Mouse (Mus musculus) small intestine, adult 2 months (tissue): Measurements from ENCODE around the gene Itsn2.

Source experiments
- CTCF ChIP-seq: fragments of 200-500 bp; IDR thresholded peaks from 2 replicates; pipeline ENCODE4 v1.5.1; 2012; ENCODE audit warnings: low read depth, mild to moderate bottlenecking, control low read depth, inconsistent platforms, low read length, moderate library complexity, mixed read lengths; ENCODE audit not compliant: insufficient replicate concordance, insufficient read length; ENCODE audit errors: extremely low read depth
- POLR2A ChIP-seq: fragments of 200-500 bp; IDR thresholded peaks from 2 replicates; pipeline ENCODE4 v1.6.1; 2012; ENCODE audit warnings: low read depth, mild to moderate bottlenecking, control low read depth, inconsistent platforms, low read length, moderate library complexity

DNA sequence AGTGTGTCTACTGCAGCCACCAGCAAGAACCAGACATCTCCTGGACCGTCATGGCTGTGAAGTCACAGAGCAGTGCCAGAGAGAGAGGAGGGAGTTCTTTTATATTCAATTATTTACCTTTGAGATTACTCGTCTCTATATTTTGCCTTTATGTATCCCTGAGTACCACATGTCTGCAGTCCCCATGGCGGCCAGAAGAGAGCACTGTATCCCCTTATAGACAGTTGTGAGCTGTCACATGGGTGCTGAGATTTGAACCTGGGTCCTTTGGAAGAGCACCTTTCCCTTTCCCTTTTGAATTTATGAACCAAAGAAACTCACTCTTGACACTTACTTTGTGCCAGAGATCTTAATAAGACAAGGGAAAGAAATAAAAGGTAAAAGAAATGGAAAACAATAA, 136.7 kb downstream of the Itsn2 start:
- no peak for TF ChIP-seq CTCF
- no peak for TF ChIP-seq POLR2A
